Mouse (Mus musculus) adrenal gland, postnatal 25 days (tissue): ENCODE data around the gene Pitpnm1. TPM values are rescaled to one million over a fixed set of nuclear protein-coding genes. Genes with fewer than 3 reads are reported as not detected.
A peak's percentile ranks its signal among the peaks of the same experiment; 100 is the strongest.

Experiments
- DNase-seq: peaks from one replicate; pipeline ENCODE4 v3.0.0; 2021; ENCODE audit warnings: mixed read lengths
- total RNA-seq: library from RNA; stranded (reverse); gene quantifications from 2 replicates; pipeline ENCODE4 v1.2.3, GENCODE M21; 2021

Gene Pitpnm1
- total RNA-seq, 1 experiment from 2014 or later = 54.8 TPM

GRCm38 (mm10) chr19:4155223-4156072 is 55.6 kb downstream of the Pitpnm1 start:
- DNase-seq = no peak

DNA sequence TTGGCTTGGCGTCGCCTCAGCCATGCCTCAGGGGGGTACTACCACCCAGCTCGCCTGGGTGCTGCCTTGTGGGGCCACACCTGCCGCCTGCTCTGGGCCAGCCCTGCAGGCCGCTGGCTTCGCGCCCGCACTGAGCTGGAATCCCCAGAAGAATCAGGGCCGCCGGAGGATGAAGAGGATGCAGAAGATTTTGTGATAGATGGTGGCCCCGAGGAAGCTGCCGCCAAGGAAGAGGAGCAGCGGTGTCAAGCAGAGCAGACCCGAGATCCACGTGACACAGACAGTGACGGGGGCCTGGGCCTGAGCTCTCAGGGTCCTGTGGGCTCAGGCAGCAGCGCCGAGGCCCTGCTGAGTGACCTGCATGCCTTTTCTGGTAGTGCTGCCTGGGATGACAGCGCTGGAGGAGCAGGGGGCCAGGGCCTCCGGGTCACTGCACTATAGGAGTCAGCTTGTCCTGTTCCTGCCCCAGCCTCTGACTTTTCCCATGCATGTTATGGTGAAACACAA is 56.3 kb downstream of the Pitpnm1 start:
- no peak for DNase-seq

GRCm38 (mm10) chr19:4156771-4157170 is 57.0 kb downstream of the Pitpnm1 start:
- DNase-seq = no peak

- DNase-seq = no peak
Observed at GRCm38 (mm10) chr19:4159049-4159448, 59.3 kb downstream of the Pitpnm1 start.

DNA sequence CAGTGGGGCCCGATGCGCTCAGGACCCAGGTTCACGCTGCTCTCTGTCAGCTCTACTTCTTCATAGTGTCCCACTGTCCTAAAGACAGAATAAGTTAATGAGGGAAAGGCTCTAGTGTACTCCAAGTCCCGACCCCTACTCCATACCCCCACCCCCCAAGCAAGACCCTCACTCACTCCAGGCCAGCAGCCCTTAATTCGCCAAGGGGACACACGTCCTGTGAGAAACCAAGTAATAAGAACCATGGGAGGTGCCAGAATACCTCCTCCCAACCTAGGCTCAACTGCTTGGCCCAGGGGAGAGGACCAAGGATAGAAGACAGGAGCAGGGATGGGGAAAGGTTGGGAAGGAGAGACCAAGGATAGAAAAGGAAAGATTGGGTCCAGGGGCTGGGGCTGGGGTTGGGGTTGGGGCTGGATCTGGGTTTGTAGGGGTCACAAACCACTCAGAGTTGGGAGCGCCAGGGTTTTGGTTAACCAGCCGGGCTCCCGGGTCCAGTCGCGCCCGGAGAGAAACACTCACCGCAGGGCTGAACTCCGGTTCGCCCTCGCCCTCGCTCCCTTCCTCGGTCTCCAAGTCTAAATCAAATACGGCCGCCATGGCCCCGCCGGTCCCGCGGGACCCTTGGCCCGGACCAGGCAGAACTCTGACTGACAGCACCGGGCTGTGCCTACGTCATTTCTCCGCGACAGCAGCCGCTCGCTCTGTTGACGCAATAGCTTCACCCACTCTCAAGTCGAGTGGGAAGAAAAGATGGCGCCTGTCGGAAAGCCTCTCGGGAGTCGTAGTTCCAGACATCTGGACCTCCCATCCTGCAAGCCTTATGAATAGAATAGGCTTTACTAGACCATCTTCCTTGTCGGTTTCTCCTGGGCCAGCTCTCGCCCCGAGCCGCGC is 63.1 kb downstream of the Pitpnm1 start, which contains the start of gene Rps6kb2:
Gene Rps6kb2 (minus strand): TSS at position 709 of the 897 bp plus-strand sequence.
- DNase-seq = peak; percentile 93

DNA sequence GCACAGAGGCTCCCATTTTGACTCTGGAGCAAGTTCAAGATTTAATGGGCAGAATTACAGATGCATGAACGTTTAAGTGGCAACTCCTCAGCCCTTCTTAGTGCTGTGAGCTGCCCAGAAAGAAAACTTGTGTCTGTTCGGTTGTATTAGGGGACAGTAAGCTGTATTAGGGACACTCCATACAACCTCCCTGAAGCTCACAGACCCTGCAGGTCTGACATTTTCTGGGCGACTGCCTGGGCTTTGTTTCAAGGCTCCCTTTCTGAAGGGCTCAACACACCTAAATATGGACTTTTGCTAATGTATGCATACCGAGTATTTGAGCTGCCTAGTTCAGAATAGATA is 63.7 kb downstream of the Pitpnm1 start:
- DNase-seq = no peak

Other genes starting within 250 kb of the Pitpnm1 start
- gene Chka, start 248.2 kb upstream of the Pitpnm1 start, total RNA-seq = 72.2 and 82.8 TPM in 2 replicates
- gene Tcirg1, start 192.9 kb upstream of the Pitpnm1 start, total RNA-seq = 83.9 and 87.0 TPM in 2 replicates
- 338 and 341 TPM in 2 replicates for gene Ndufs8, start 187.2 kb upstream of the Pitpnm1 start, total RNA-seq
- 131 and 209 TPM in 2 replicates for gene Aldh3b1, start 170.2 kb upstream of the Pitpnm1 start, total RNA-seq
- 46.5 and 69.6 TPM in 2 replicates for gene Unc93b1, start 164.8 kb upstream of the Pitpnm1 start, total RNA-seq
- 0.48 and 1.3 TPM in 2 replicates for gene Aldh3b3, start 141.4 kb upstream of the Pitpnm1 start, total RNA-seq
- 10.0 and 11.6 TPM in 2 replicates for gene Aldh3b2, start 127.7 kb upstream of the Pitpnm1 start, total RNA-seq
- gene Acy3, start 113.4 kb upstream of the Pitpnm1 start, total RNA-seq = 18.5 and 27.6 TPM in 2 replicates
- not detected in 2 replicates for gene Tbx10, start 107.2 kb upstream of the Pitpnm1 start, total RNA-seq
- gene Nudt8, start 99.4 kb upstream of the Pitpnm1 start, total RNA-seq = 18.7 and 24.8 TPM in 2 replicates
- 1.3 and 1.7 TPM in 2 replicates for gene Gm49405, start 99.4 kb upstream of the Pitpnm1 start, total RNA-seq
- gene Doc2g, start 96.7 kb upstream of the Pitpnm1 start, total RNA-seq = 0.76 and 2.4 TPM in 2 replicates
- 244 and 297 TPM in 2 replicates for gene Ndufv1, start 87.2 kb upstream of the Pitpnm1 start, total RNA-seq
- 383 and 392 TPM in 2 replicates for gene Gstp1, start 62.0 kb upstream of the Pitpnm1 start, total RNA-seq
- gene Gstp2, start 54.0 kb upstream of the Pitpnm1 start, total RNA-seq = 58.6 and 65.7 TPM in 2 replicates
- 0.76 and 5.2 TPM in 2 replicates for gene Gstp3, start 40.4 kb upstream of the Pitpnm1 start, total RNA-seq
- gene Cabp2, start 18.4 kb upstream of the Pitpnm1 start, total RNA-seq = not detected in 2 replicates
- gene Cdk2ap2, start 2.8 kb upstream of the Pitpnm1 start, total RNA-seq = 84.7 and 88.0 TPM in 2 replicates
- 108 and 117 TPM in 2 replicates for gene Aip, start 25.9 kb downstream of the Pitpnm1 start, total RNA-seq
- 0.12 TPM in 1 of 2 replicates, not detected in the other for gene Gpr152, start 39.8 kb downstream of the Pitpnm1 start, total RNA-seq
- gene Cabp4, start 44.0 kb downstream of the Pitpnm1 start, total RNA-seq = 0.94 and 1.3 TPM in 2 replicates
- gene Coro1b, start 48.6 kb downstream of the Pitpnm1 start, total RNA-seq = 179 and 226 TPM in 2 replicates
- 3.9 and 6.0 TPM in 2 replicates for gene Ptprcap, start 53.6 kb downstream of the Pitpnm1 start, total RNA-seq
- gene Rps6kb2, start 63.4 kb downstream of the Pitpnm1 start, total RNA-seq = 48.8 and 52.6 TPM in 2 replicates
- 2.6 and 4.1 TPM in 2 replicates for gene Carns1, start 75.5 kb downstream of the Pitpnm1 start, total RNA-seq
- 1.0 TPM in 1 of 2 replicates, not detected in the other for gene Tbc1d10c, start 91.3 kb downstream of the Pitpnm1 start, total RNA-seq
- 373 and 392 TPM in 2 replicates for gene Ppp1ca, start 92.1 kb downstream of the Pitpnm1 start, total RNA-seq
- gene Rad9a, start 101.7 kb downstream of the Pitpnm1 start, total RNA-seq = 10.1 and 10.8 TPM in 2 replicates
- gene Clcf1, start 114.2 kb downstream of the Pitpnm1 start, total RNA-seq = 11.0 and 14.5 TPM in 2 replicates
- gene AC109138.7, start 114.4 kb downstream of the Pitpnm1 start, total RNA-seq = not detected in 2 replicates
- 56.8 and 60.4 TPM in 2 replicates for gene Pold4, start 131.9 kb downstream of the Pitpnm1 start, total RNA-seq
- 35.6 and 52.3 TPM in 2 replicates for gene Ssh3, start 169.2 kb downstream of the Pitpnm1 start, total RNA-seq
- 4.3 and 4.9 TPM in 2 replicates for gene Ankrd13d, start 183.1 kb downstream of the Pitpnm1 start, total RNA-seq
- 45.8 and 59.4 TPM in 2 replicates for gene Grk2, start 206.2 kb downstream of the Pitpnm1 start, total RNA-seq